Mouse (Mus musculus) common myeloid progenitor, adult 5-6 weeks (primary cell): ENCODE data around the gene Cacna1g. TPM values are rescaled to one million over a fixed set of nuclear protein-coding genes. Genes with fewer than 3 reads are reported as not detected.
A peak's percentile ranks its signal among the peaks of the same experiment; 100 is the strongest.
"Not testable (repeated sequence)": the region's sequence is repeated elsewhere in the genome, so short reads cannot be mapped to it uniquely, and the experiment has no call there.

Experiments
- ATAC-seq: replicated peaks from 2 replicates; pipeline ENCODE4 v1.8.0; 2016; ENCODE audit warnings: low read depth, mild to moderate bottlenecking, moderate TSS enrichment, inconsistent platforms; ENCODE audit not compliant: poor library complexity, severe bottlenecking
- total RNA-seq: library from RNA; stranded (forward); fragments of 200-1000, 187-1606 nt; gene quantifications from 2 replicates; pipeline ENCODE4 v1.2.3, GENCODE M21; 2017

The Cacna1g gene
- total RNA-seq, 1 experiment from 2014 or later = not detected

- peak; percentile 27; the same call in 1 of the 2 replicates for ATAC-seq
Measured at GRCm38 (mm10) chr11:94412562-94412961, 61.4 kb downstream of the Cacna1g start.

GRCm38 (mm10) chr11:94407803-94408321 is 66.1 kb downstream of the Cacna1g start:
- no peak for ATAC-seq

- no peak for ATAC-seq
Measured at GRCm38 (mm10) chr11:94405348-94405747, 68.7 kb downstream of the Cacna1g start.

GRCm38 (mm10) chr11:94404641-94405260 is 69.2 kb downstream of the Cacna1g start:
- ATAC-seq = peak; percentile 93

- no peak for ATAC-seq
Measured at GRCm38 (mm10) chr11:94404178-94404577, 69.8 kb downstream of the Cacna1g start.

GRCm38 (mm10) chr11:94403757-94404156 is 70.2 kb downstream of the Cacna1g start:
- ATAC-seq = no peak

GRCm38 (mm10) chr11:94402731-94403130 is 71.3 kb downstream of the Cacna1g start:
- ATAC-seq = no peak

- not testable (repeated sequence) for ATAC-seq
Measured at GRCm38 (mm10) chr11:94402029-94402428, 72.0 kb downstream of the Cacna1g start.

GRCm38 (mm10) chr11:94400996-94401395 is 73.0 kb downstream of the Cacna1g start:
- no peak for ATAC-seq

- ATAC-seq = no peak
Measured at GRCm38 (mm10) chr11:94394107-94394506, 79.9 kb downstream of the Cacna1g start.

GRCm38 (mm10) chr11:94393490-94393889 is 80.5 kb downstream of the Cacna1g start:
- not testable (repeated sequence) for ATAC-seq

- peak; percentile 69 for ATAC-seq
Measured at GRCm38 (mm10) chr11:94392672-94393109, 81.3 kb downstream of the Cacna1g start, which contains the start of gene Abcc3. Gene Abcc3, minus strand, starts transcription at chr11:94392997.

- no peak for ATAC-seq
Measured at GRCm38 (mm10) chr11:94391661-94392060, 82.3 kb downstream of the Cacna1g start.

- ATAC-seq = no peak
Measured at GRCm38 (mm10) chr11:94390825-94391224, 83.2 kb downstream of the Cacna1g start.

GRCm38 (mm10) chr11:94389724-94390396 is 84.1 kb downstream of the Cacna1g start:
- no peak for ATAC-seq

GRCm38 (mm10) chr11:94389021-94389420 is 85.0 kb downstream of the Cacna1g start:
- no peak for ATAC-seq

- no peak for ATAC-seq
Measured at GRCm38 (mm10) chr11:94387756-94388155, 86.2 kb downstream of the Cacna1g start.

- ATAC-seq = peak; percentile 88
Measured at GRCm38 (mm10) chr11:94385977-94386771, 87.8 kb downstream of the Cacna1g start.

- ATAC-seq = no peak
Measured at GRCm38 (mm10) chr11:94379736-94380135, 94.3 kb downstream of the Cacna1g start.

GRCm38 (mm10) chr11:94379061-94379460 is 94.9 kb downstream of the Cacna1g start:
- no peak for ATAC-seq
